Mouse (Mus musculus) spleen, adult 12 weeks (tissue): Measurements from ENCODE around the gene St6galnac3.

Experiments
- DNase-seq: peaks from one replicate; pipeline ENCODE4 v3.0.0; 2022; ENCODE audit warnings: low spot score

The St6galnac3 gene

DNA sequence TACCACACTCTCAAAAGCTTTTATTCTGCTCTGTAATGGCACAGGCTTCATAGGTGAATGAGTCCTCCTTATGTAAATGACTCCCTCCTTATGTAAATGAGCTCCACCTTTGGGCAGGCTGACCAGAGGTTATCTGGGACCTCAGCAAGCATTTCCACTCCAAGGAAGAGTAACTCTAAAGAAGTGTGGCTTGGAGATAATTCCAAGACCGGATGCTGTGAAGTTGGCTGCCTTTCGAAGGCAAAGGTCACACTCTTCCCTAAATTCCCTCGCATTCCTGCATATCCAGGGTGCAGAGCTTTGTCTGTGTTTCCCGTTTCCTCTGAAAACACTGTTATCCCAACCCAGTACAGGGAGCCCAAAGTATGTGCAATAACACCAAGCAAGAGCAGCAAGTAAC lies 142.9 kb downstream of the St6galnac3 start:
- no peak for DNase-seq

DNA sequence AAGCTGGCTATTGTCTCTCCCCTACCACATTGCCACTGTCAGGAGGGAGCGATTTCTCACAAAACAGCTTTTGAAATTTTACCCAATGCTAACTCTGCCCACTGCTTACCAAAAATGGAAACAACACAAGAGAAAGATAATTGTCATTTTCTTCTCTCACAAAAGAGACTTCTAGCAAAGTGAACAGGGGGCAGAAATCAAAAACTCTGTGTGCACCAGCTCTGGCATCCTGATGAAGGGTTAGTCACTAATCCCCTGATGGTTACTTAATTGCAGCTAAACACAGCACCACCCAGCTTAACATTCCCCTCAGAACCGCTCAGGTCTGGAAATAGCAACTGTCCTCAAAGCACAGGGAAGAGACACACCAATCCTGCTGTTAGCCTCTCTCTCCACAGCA lies 144.3 kb downstream of the St6galnac3 start:
- DNase-seq: no peak

DNA sequence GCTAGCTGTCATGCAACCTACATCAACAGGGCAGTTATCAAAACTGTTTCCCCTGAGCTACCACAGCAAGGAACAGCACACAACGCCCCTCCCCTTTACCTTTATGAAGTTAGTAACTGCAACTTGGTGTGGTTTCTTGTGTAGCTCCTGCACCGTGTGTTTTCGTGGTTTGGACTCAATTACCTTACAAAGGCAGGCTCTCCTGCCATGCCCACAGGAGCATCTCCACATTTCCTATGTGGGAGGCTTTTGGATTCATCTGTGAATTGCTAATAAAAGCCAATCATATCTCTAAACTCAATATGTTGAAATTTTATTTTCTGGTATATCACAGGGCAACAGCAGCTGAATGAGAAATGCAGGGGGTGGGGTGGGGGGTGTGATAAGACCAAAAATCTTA lies 144.8 kb downstream of the St6galnac3 start:
- DNase-seq: no peak

DNA sequence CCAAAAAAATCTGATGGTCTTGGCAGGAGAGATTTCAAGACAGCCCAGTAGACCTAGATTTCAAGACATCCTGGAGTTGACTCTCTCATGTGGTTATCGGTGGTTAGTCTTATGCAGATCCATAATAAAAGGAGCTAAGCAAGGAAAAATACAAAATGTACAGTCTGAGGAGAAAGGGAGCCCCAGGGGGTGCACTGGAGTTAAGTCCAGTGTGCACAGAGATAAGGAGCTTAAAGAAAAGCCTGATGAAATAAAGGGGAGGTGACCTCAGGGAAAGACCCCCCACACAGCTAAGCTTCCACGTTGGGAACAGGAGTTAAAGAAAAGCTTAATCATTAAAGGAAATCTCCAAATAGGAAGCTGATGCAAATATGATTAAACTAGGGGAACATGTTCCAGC lies 147.7 kb downstream of the St6galnac3 start:
- DNase-seq: no peak

DNA sequence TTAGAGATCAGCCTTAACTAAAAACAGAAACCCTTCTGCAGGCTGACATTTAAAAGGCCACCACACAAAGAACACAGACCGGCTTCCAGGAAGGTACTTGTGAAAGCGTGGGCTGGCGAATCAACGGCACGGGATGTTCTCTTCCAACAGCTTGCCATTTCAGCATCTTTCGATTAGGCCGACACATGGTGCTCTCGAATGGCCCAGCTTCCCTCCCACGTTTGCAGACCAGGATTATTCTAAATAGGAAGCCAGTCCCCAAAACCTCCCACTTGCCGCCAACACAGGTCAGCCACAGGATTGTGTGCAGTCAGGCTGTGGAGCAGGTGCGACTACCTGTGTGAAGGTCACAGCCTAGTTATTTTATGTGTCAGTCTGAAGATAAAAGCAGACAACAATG lies 153.8 kb downstream of the St6galnac3 start:
- DNase-seq: no peak

DNA sequence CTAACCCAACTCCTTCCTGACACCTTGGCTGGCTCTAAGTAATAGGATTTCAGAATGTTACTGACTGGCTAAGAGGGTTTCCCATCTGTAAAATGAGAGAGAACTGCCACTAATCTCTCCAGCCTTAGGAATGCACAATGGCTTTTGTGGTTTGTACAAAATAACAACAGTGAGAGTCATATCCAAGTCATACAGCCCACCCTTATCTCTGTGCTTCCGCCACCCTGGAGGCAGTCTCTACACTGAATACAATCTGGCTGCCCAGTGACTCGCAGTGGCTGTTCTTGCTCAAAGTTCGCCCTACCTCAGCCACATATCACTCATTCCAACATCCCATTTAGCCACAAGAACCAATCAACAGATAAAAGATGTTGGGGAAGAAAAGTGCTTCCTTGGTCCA lies 156.2 kb downstream of the St6galnac3 start:
- no peak for DNase-seq

DNA sequence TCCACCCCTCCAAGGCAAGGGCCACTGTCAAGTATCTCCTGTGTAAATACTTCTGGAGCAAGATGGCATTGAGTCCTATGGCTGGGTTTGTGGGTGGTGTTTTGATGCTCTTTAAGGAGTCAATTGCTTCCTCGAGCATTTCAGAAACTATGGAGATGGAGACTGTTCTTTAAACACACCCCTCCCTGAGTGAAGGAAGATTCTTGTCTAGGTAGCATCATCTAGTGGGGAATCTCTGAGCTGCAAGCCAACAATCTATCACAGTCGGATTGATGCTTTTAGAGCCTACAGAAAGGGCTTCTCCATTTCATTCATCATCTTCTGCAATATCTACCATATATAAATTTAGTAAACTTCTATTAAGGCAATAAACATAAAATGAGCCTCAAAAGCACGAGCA lies 157.1 kb downstream of the St6galnac3 start:
- no peak for DNase-seq

DNA sequence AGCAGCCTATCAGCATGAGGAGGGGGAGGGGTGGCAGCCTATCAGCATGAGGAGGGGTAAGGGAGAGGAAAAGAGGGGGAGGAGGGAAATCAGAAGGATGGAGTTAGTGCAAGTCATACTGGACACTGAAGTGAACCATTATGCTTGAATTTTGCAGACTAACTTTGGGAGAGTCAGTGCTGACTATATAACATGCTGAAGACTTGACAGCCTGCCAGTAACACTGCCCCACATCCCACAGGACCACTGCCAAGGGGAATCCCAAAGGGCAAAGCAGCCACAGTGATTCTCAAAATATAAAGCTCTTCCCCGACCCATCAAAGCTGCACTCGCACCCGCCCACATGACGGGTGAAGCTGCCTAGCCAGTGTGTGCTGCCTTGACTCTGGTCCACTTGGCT lies 157.5 kb downstream of the St6galnac3 start:
- no peak for DNase-seq

DNA sequence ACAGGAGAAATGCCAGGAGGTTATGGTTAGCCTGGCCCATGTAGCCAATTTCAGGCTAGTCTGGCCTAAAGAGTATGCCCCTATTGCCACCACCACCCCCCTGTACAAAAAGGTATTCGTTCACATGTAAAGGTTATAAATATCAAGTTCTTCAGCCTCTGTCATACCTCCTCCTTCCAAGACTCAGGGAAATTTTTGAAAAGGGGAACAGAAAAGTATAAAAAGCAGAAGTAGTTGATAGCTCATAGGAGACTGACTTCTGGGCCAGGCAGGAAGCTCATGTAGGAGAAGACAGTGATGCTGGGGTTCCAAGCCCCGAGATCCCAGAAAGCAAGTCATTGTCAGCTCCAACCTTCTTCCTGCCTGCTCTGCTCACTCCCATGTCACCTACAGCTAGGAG lies 158.9 kb downstream of the St6galnac3 start:
- no peak for DNase-seq

DNA sequence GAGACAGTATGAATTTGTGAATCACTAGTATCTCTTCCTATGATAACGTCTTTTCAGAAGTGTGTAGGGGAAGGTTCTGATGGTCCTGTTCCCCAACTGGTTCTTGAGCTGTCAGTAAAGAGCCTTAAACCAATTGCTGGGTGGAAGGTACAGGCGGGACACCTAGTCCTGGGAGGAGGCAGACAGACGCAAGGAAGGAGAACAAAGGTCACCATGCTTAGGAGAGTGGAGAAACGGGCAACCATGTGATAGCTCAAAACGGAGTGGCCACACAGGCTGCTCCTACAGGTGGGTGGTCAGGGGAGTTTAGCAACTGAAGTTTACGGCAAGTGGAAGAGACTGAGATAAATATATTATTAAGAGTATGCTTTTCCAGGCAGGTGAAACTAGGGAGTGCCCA lies 164.1 kb downstream of the St6galnac3 start:
- no peak for DNase-seq

DNA sequence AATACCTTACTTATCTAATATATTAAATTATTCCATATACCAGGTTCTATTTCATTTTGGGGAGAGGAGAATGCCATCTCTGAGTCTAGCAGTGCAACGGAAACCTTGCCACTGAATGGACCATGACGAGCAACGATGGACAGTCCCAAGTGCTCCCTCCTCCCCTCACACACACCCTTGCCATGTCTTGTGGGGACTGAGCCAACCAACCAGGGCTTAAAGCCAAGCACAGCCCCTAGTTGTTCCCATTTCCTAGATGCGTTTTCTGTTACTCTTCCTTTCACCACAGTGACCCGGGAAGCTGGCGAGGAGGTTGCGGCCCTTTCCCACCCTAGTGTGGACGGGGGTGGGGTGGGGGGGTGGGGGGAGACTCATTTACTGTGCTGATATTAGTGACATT lies 165.4 kb downstream of the St6galnac3 start:
- DNase-seq: no peak

DNA sequence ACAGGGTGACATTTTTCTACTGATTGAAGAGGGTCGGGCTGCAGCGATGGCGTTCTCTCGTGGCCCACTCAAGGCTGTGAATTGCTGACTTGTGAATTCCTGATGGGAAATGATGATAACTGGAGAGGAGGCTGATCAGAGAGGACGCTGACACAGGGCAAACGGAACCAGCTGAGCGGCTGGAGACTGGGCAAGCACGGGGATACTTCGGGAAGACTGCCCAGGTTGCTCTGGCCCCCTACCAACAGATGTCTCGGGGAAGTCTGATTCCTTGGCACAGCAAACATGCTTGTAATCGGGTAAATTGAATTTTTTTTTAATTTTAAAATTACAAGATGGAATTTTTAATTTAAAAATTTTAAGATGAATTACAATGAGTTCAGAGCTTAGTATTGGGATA lies 168.4 kb downstream of the St6galnac3 start:
- no peak for DNase-seq

DNA sequence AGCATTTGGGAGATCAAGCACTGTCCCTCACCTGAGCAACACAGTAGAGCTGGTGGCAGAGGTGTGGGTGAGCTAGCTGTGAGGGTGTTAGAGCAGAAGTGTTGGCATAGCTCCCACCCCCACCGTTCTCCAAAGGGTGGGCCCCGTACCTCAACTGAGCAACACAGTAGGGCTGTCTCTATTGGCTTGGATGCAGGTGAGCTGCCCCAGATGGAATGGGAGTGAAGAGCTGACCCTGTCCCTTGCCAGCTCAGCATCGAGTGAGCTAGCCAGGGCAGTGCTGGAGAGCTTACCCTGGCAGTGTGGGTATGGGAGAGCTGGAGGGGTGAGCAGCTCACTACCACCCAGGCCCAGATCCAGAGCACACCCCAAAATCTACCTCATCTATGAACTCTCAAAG lies 171.3 kb downstream of the St6galnac3 start:
- DNase-seq: no peak

DNA sequence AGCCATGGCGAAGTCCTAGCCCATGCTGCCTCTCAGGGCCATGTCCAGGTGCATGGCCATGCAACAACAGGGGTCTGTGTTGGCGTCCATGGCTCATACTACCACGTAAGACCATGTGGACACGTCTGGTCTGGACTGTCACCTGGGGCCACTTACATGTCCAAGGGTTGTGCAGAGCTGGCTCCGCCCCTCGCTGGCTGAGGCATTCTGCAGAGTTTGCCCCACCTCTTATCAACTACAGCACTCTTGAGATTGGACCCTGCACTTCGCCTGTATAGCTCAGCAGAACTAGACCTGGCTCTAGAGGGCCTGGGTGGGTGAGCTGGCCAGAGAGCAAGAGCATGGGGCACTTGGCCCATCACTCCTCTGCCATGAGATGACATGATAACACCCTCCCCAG lies 171.7 kb downstream of the St6galnac3 start:
- no peak for DNase-seq

DNA sequence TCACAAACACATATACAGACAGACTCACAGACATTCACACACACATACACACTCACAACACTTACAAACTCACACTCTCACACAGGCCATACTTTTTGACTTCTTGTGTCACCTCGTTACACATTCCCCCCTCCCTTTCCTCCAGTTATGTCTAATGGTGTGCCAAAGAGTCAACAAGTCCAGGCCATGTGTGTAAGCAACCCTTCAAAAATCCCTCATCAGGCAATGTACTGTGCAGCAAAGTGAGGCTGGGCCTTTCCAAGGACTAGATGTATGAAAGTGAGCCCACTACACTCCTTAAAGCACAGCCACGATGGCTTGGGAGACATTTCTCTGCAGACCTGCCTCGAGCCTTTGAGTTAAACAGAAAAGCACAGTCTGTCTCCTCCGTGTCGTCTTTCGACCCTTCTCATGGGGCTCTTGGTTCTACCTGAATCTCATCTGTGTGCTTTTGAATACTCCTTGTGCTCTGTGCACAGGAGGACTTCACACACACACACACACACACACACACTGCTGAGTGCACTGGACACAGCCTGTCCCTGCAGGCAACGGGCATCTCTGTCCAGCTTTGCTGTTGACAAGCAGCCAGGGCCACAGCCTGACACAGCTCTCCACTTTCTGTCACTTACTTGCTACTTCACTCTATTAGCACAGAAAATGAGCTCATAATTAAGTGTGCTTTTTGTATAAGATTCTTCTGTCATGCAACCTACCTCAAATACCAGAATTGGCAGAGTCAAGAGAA lies 177.9 kb downstream of the St6galnac3 start:
- no peak for DNase-seq

DNA sequence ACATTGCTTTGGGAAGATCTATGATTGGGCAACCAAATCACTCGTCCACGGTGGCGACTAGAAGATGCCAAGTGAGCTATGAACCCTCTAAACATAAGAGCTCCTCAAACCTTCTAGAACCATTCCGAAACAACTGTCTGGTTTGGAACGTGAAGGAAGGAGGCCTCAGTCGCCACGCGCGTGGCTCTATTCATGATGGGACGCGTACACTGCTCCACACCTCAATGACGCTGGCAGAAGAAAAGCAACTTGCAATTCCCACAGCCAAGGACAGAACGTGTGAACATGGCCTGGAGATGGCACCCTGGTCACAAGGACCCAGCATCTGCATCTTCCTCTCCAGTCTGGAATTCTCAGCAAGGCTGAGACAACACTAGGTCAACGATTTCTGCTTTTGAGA lies 185.1 kb downstream of the St6galnac3 start:
- no peak for DNase-seq

DNA sequence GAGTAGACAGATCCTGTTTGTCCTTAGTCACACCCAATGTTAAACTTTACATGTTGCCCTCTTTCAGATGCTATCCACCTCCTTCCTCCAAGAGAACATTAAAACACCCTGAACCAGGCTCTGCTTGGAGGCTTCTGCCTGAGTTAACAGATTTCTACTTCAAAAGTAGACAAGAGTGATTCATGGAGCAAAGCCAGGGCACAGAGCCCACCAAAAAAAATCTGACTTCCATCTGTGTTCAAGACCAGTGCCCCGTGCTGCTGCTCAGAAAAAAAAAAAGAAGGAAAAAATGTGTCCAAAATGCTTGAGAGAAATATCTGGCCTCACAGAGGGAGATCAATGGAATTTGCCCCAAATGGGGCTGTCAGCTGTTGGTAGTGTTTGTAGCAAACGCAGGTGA lies 186.6 kb downstream of the St6galnac3 start:
- DNase-seq: no peak

DNA sequence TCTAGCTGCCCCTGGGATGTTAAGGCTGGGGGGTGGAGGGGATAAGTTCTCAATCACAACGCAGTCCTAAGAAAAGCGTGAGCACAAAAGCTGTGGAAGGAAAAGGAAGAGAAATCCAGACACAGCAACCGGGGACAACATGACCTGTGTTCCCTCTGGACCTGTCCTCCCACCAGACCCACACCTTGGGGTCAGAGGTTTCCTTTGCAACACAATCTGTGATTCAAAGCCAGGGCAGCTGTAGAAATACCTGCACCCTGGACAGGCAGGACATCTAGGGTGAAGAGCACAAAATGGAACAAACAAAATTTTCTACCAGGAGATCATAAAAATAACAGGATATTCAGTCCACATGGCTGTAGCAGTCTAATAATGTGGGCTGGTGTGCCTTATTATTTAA lies 187.5 kb downstream of the St6galnac3 start:
- DNase-seq: no peak

DNA sequence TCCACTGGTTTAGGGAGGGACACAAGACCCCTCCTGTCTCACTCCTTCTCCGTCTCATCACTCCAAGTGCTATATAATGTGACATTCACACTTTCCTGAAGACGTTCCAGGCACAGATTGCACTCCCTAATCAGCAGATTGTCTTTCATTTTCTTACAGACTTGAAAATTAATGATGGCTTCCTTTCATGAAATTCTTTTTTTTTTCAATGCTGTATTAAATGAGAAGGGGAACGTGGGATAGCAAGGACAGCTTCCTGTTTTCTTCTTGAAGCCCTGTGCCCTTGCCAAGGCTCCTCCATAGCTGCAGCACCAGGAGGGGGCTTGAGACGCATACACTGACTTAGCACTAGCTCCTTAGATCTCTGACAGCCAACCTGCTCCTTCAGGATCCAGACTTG lies 188.7 kb downstream of the St6galnac3 start:
- DNase-seq: no peak

DNA sequence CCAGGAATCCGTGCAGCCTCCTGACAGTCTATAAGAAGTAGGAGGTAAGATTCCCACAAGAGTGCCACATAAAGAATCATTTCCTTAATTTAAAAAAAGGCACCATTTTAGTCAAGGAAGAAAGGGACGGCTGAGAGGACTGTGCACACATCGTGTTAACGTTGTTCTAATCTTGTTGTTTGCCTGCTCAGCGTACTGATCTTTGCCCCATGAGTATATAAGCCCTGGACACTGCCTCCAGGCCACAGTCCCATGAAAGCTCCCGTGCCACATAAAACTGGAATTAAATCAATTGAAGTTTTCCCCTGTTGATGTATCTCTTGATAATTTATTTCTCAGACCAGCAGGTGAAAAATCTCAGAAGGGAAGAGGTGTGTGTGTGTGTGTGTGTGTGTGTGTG lies 195.8 kb downstream of the St6galnac3 start:
- DNase-seq: no peak

DNA sequence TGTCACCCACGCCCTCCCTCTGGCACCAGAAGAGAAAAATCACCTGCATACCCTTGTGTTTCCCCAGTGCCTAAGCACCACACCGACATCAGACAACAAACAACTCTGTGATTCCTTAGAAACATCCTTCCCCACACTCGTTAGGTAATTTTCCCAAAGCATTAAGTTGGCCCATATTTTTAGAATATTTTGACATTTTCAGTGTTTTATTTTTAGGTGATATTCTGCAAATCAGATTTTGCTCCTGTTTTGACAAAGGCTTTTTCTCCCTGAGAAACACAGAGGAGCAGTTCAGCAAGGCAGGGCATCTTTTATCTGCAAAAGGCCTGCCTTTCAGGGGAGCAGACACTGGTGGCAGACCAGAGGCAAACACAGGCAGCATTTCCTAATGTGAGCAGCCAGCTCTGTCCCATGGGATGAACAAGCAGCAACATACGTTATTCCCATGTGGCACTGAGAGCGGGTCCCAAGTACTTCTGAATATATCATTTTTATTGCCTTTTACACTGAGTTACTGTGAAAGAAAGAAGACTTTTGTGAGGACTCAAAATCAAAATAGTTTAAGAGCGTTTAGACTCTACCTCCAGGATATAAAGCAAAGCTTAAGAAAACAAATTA lies 199.7 kb downstream of the St6galnac3 start:
- DNase-seq: no peak

DNA sequence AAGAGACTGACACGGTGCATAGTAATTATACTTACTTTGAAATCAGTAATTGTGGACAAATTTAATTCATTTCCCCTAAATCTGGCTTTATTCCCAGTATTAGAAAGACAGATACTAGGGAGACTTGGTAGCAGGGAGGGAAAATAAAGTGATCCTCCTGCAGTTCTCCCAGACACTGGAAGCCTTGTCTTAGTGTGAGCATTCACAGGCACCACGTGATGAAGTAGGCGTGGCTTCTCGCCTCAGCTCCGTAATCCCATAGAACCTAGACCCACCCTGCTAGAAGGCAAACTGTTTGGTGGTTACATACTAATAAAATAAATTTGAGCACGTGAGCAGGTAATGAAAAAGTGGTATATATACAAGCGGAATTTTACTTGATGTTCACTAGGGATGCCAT lies 208.1 kb downstream of the St6galnac3 start:
- no peak for DNase-seq

DNA sequence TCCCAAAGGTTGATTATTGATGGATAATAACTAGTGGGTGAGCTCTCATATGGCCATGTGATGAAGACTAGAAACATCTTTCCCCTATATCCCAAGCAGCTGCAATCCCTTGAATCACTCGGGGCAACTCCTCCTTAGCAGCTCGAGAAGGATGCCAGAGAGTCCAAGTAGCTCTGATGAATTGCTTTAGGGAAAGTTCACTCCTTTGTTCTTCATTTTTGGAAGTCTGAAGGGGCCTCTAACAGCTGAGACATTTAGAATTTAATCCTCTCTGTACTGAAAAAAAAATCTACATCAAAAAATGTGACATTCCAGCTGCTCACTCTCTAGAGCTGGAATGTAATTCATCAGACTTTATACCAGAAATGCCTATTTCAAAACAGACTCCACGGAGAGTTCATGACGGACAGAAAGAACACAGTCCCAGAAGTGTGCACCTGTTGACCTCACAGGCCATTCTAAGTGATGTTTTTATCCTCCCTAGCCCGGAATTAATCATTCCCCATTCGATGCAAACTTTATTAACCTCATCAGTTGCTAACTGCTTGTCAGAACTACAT lies 211.4 kb downstream of the St6galnac3 start:
- DNase-seq: no peak

DNA sequence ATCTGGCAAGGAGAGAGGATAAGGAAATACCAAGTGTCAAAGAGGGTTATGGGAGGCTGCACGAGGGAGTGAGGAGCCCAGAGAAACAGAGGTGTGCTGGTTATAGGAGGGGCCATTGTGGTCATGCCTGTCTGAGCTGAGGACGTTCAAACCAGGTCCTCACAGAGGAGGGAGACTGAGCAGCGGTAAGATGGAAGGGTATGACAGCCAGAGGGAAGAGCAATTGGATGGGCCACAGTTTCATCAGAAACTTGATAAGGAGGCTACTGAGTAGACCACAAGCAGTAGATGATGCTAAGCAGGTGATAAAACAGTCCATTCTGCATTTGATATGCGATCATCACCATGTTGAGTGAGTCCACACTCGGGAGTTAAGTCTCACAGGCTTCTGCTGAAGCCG lies 212.4 kb downstream of the St6galnac3 start:
- DNase-seq: no peak
